Mouse (Mus musculus): Measurements from ENCODE around the gene Arl4c. TPM values are rescaled to one million over a fixed set of nuclear protein-coding genes. Genes with fewer than 3 reads are reported as not detected.

Arl4c gene
- polyA plus RNA-seq, 1 experiment from 2014 or later, result 19.9 TPM

GRCm38 (mm10) chr1:88698131-88698530 lies 3.9 kb downstream of the Arl4c start:
- peak overlapping the region; percentile 100 for H3K9ac ChIP-seq (replicated peaks; ENCODE audit: low read depth, low read length)
- H3K4me3 ChIP-seq (ENCODE audit: low read depth, low read length), result peak overlapping the region; percentile 98
- ATAC-seq (ENCODE audit: low read depth), result no peak
- H3K27ac ChIP-seq (ENCODE audit: low read depth, low read length), result no peak overlapping the region
- H3K4me1 ChIP-seq (ENCODE audit: control insufficient read depth, insufficient read depth, low read length), result peaks cover 8% of the 10 kb centered on the region
- WGBS, result 81% methylated on average over 6 of the region's 6 CpGs
- H3K9me3 ChIP-seq (ENCODE audit: control insufficient read depth, low read length), result no peaks in the 10 kb centered on the region
- no peaks in the 10 kb centered on the region for H3K27me3 ChIP-seq (ENCODE audit: control insufficient read depth, insufficient read depth, low read length)
- H3K36me3 ChIP-seq (ENCODE audit: control insufficient read depth, insufficient read depth, low read length), result no peaks in the 10 kb centered on the region
- H3K4me2 ChIP-seq (ENCODE audit: low read depth, low read length), result peak overlapping the region; percentile 78

DNA sequence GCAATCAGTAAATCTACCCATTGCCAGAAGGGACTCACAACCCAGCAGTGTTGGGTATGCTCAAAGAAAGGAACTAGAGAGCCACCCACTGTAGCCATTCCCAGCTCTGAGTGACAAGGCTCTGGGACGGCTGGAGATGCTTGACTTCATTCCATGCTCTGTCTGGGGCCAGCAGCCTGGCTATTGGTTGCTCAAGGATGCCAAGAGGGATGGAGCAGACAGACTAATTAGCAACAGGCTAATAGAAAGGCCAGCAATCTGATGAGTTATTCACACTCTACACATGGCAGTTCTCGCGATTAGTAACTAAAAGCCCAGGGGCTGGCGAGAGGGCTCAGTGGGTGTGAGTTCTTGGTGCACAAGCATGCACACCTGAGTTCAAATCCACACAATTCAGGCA lies 5.6 kb downstream of the Arl4c start:
- Histone ChIP-seq H3K9me3 (ENCODE audit: control insufficient read depth, low read length) (no peaks in the 10 kb centered on the region), H3K4me1 (ENCODE audit: control insufficient read depth, insufficient read depth, low read length) (peaks cover 5% of the 10 kb centered on the region), H3K27ac (ENCODE audit: low read depth, low read length) (no peak overlapping the region), H3K4me2 (ENCODE audit: low read depth, low read length) (no peak overlapping the region), H3K36me3 (ENCODE audit: control insufficient read depth, insufficient read depth, low read length) (no peaks in the 10 kb centered on the region), H3K4me3 (ENCODE audit: low read depth, low read length) (no peak overlapping the region), H3K27me3 (ENCODE audit: control insufficient read depth, insufficient read depth, low read length) (no peaks in the 10 kb centered on the region), H3K9ac (replicated peaks; ENCODE audit: low read depth, low read length) (no peak overlapping the region)
- ATAC-seq (ENCODE audit: low read depth), result no peak
- WGBS, result 77% methylated on average over 4 of the region's 4 CpGs

- no peaks in the 10 kb centered on the region for H3K27me3 ChIP-seq (ENCODE audit: control insufficient read depth, insufficient read depth, low read length)
- no peaks in the 10 kb centered on the region for H3K36me3 ChIP-seq (ENCODE audit: control insufficient read depth, insufficient read depth, low read length)
- H3K4me1 ChIP-seq (ENCODE audit: control insufficient read depth, insufficient read depth, low read length), result peaks cover 5% of the 10 kb centered on the region
- H3K27ac ChIP-seq (ENCODE audit: low read depth, low read length), result no peak overlapping the region
- ATAC-seq (ENCODE audit: low read depth), result no peak
- H3K9ac ChIP-seq (replicated peaks; ENCODE audit: low read depth, low read length), result no peak overlapping the region
- H3K4me2 ChIP-seq (ENCODE audit: low read depth, low read length), result no peak overlapping the region
- H3K9me3 ChIP-seq (ENCODE audit: control insufficient read depth, low read length), result no peaks in the 10 kb centered on the region
- no peak overlapping the region for H3K4me3 ChIP-seq (ENCODE audit: low read depth, low read length)
- whole genome bisulfite sequencing, result 96% methylated on average over 10 of the region's 10 CpGs
Observed at GRCm38 (mm10) chr1:88694353-88694752, 7.7 kb downstream of the Arl4c start.

DNA sequence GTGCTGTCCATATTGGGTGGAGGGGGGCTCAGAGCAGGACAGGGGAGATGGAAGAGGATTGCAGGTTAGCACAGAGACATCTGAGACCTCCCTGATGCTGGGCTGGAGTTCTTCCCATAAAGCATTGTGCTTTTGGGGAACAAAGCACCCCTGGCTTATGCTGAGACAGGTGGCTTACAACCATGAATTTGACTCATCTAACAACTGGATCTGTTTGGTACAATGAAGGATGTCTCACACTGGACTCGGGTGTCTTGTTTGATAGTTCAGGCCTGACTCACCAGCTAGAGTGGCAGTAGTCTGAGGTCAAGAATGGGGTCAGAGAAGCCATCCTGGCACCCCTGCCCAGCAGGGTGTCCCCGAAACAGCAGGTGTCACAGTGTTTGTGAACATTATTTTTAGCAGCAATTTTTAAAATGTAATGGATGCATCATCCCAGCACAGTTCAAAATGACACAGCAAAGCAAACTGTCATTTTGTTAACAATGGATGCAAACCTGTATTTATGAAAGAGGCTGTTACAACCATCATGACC lies 9.7 kb downstream of the Arl4c start:
- H3K36me3 ChIP-seq (ENCODE audit: control insufficient read depth, insufficient read depth, low read length), result no peaks in the 10 kb centered on the region
- no peak overlapping the region for H3K27ac ChIP-seq (ENCODE audit: low read depth, low read length)
- H3K4me2 ChIP-seq (ENCODE audit: low read depth, low read length), result no peak overlapping the region
- H3K4me3 ChIP-seq (ENCODE audit: low read depth, low read length), result no peak overlapping the region
- 82% methylated on average over 2 of the region's 2 CpGs for WGBS
- ATAC-seq (ENCODE audit: low read depth), result no peak
- H3K27me3 ChIP-seq (ENCODE audit: control insufficient read depth, insufficient read depth, low read length), result no peaks in the 10 kb centered on the region
- H3K9me3 ChIP-seq (ENCODE audit: control insufficient read depth, low read length), result no peaks in the 10 kb centered on the region
- H3K9ac ChIP-seq (replicated peaks; ENCODE audit: low read depth, low read length), result no peak overlapping the region
- 0 out of 2 replicates have a peak, but pooled peaks cover 1% of the 10 kb centered on the region for H3K4me1 ChIP-seq (ENCODE audit: control insufficient read depth, insufficient read depth, low read length)

DNA sequence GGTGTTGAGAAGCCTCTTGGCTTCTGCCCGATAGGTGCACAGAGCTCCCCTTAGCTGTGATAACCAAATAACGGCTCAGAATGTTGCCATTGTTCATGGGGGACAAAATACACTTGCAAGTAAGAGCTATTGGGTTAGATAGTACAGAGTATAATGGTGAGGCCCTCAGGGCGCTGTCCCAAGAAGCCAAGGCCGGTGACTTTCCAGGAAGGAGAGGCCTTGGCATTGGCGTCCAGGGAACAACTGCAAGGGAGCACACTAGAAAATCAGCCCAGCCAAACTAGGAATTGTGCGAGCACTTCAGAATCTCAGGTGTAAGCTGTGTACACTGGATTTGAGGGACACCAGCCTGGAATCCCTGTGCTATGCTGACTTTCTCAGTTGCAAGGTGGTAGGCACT lies 11.4 kb downstream of the Arl4c start:
- Histone ChIP-seq H3K36me3 (ENCODE audit: control insufficient read depth, insufficient read depth, low read length) (no peaks in the 10 kb centered on the region), H3K4me1 (ENCODE audit: control insufficient read depth, insufficient read depth, low read length) (no peaks in the 10 kb centered on the region), H3K9me3 (ENCODE audit: control insufficient read depth, low read length) (no peaks in the 10 kb centered on the region), H3K9ac (replicated peaks; ENCODE audit: low read depth, low read length) (no peak overlapping the region), H3K4me3 (ENCODE audit: low read depth, low read length) (no peak overlapping the region), H3K4me2 (ENCODE audit: low read depth, low read length) (no peak overlapping the region), H3K27ac (ENCODE audit: low read depth, low read length) (no peak overlapping the region), H3K27me3 (ENCODE audit: control insufficient read depth, insufficient read depth, low read length) (no peaks in the 10 kb centered on the region)
- 94% methylated on average over 6 of the region's 6 CpGs for WGBS
- ATAC-seq (ENCODE audit: low read depth), result no peak

DNA sequence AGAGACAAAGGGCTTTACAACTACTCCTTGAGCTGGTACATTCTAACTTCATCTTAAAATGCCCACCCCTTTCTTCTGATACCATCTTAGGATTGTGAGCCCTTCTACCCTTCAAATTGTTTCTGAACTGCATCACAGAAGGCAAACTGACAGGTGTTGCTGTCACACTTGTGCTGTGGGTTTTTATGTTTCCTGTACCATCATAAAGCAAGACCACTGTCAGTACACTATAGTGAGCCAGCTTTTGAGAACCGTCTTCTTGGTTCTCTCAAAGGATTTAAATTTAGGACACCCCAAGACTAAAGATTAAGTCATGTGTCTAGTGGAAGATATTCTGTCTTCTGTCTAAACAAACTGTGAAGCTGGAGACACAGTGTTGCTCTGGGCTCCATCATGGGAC lies 17.3 kb downstream of the Arl4c start:
- no peak for ATAC-seq (ENCODE audit: low read depth)
- H3K9me3 ChIP-seq (ENCODE audit: control insufficient read depth, low read length), result no peaks in the 10 kb centered on the region
- no peaks in the 10 kb centered on the region for H3K36me3 ChIP-seq (ENCODE audit: control insufficient read depth, insufficient read depth, low read length)
- no peak overlapping the region for H3K27ac ChIP-seq (ENCODE audit: low read depth, low read length)
- no peak overlapping the region for H3K4me3 ChIP-seq (ENCODE audit: low read depth, low read length)
- WGBS, result 97% methylated on average over 1 of the region's 1 CpGs
- H3K9ac ChIP-seq (replicated peaks; ENCODE audit: low read depth, low read length), result no peak overlapping the region
- H3K4me2 ChIP-seq (ENCODE audit: low read depth, low read length), result no peak overlapping the region
- H3K27me3 ChIP-seq (ENCODE audit: control insufficient read depth, insufficient read depth, low read length), result no peaks in the 10 kb centered on the region
- no peaks in the 10 kb centered on the region for H3K4me1 ChIP-seq (ENCODE audit: control insufficient read depth, insufficient read depth, low read length)

GRCm38 (mm10) chr1:88681596-88681995 lies 20.4 kb downstream of the Arl4c start:
- WGBS, result 92% methylated on average over 4 of the region's 4 CpGs
- Histone ChIP-seq H3K27ac (ENCODE audit: low read depth, low read length) (no peak overlapping the region), H3K4me2 (ENCODE audit: low read depth, low read length) (no peak overlapping the region), H3K4me1 (ENCODE audit: control insufficient read depth, insufficient read depth, low read length) (no peaks in the 10 kb centered on the region), H3K27me3 (ENCODE audit: control insufficient read depth, insufficient read depth, low read length) (no peaks in the 10 kb centered on the region), H3K9ac (replicated peaks; ENCODE audit: low read depth, low read length) (no peak overlapping the region), H3K9me3 (ENCODE audit: control insufficient read depth, low read length) (no peaks in the 10 kb centered on the region), H3K36me3 (ENCODE audit: control insufficient read depth, insufficient read depth, low read length) (no peaks in the 10 kb centered on the region), H3K4me3 (ENCODE audit: low read depth, low read length) (no peak overlapping the region)
- ATAC-seq (ENCODE audit: low read depth), result no peak

DNA sequence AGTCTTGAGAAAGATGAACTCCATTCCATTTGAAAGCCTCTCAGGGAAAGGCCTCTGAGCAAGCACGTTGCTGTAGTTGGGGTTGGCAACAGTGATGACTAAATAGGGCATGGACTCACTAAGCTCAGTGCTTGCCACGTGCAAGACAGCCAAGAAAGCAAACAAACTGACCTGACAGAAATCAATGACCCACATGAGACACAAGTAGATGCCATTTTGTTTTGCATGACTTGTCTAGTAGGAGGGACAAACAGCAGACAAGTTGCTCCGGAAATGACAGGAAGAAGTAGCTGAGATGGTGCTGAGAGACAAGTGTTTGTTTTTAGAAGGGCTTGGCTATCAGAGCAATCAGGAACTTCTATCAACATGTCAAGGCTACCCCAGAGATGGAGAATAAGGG lies 21.2 kb downstream of the Arl4c start:
- no peak overlapping the region for H3K4me3 ChIP-seq (ENCODE audit: low read depth, low read length)
- H3K27ac ChIP-seq (ENCODE audit: low read depth, low read length), result no peak overlapping the region
- no peak overlapping the region for H3K4me2 ChIP-seq (ENCODE audit: low read depth, low read length)
- no peak for ATAC-seq (ENCODE audit: low read depth)
- no peaks in the 10 kb centered on the region for H3K4me1 ChIP-seq (ENCODE audit: control insufficient read depth, insufficient read depth, low read length)
- H3K9me3 ChIP-seq (ENCODE audit: control insufficient read depth, low read length), result no peaks in the 10 kb centered on the region
- H3K36me3 ChIP-seq (ENCODE audit: control insufficient read depth, insufficient read depth, low read length), result no peaks in the 10 kb centered on the region
- H3K9ac ChIP-seq (replicated peaks; ENCODE audit: low read depth, low read length), result no peak overlapping the region
- WGBS, result 74% methylated on average over 3 of the region's 3 CpGs
- no peaks in the 10 kb centered on the region for H3K27me3 ChIP-seq (ENCODE audit: control insufficient read depth, insufficient read depth, low read length)

DNA sequence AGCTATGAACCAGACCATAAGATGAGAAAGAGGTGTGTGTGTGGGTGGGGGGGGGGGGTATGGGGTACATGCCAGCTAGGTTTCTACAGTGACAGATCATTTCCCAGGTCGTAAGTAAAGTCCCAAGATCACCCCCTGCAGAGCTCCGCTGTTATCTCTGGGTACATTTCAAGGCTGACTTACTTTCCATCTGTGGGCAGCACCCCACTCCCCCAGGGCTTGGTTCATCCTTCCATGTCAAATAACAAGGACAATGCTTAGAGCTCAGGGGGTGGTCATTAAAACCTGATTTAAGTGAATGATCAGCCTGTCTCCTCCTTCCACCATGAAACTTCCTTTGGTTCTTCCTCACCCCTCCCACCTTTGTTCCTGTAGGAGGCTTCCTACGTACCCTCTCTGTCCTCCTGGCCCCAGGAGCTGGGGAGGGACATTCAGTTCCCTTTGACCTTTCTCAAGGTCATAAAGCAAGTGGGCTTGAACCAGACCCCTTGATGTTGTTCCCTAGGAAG lies 23.7 kb downstream of the Arl4c start:
- no peaks in the 10 kb centered on the region for H3K4me1 ChIP-seq (ENCODE audit: control insufficient read depth, insufficient read depth, low read length)
- no peaks in the 10 kb centered on the region for H3K27me3 ChIP-seq (ENCODE audit: control insufficient read depth, insufficient read depth, low read length)
- no peak for ATAC-seq (ENCODE audit: low read depth)
- H3K4me3 ChIP-seq (ENCODE audit: low read depth, low read length), result no peak overlapping the region
- no peak overlapping the region for H3K4me2 ChIP-seq (ENCODE audit: low read depth, low read length)
- H3K9ac ChIP-seq (replicated peaks; ENCODE audit: low read depth, low read length), result no peak overlapping the region
- H3K9me3 ChIP-seq (ENCODE audit: control insufficient read depth, low read length), result no peaks in the 10 kb centered on the region
- 29% methylated on average over 3 of the region's 3 CpGs for WGBS
- H3K36me3 ChIP-seq (ENCODE audit: control insufficient read depth, insufficient read depth, low read length), result no peaks in the 10 kb centered on the region
- no peak overlapping the region for H3K27ac ChIP-seq (ENCODE audit: low read depth, low read length)
